Mouse (Mus musculus) lung, adult 2 months (tissue): Measurements from ENCODE around the gene Ppp1r3c.

ENCODE experiments used
- CTCF ChIP-seq: fragments of 200-500 bp; IDR thresholded peaks from 2 replicates; pipeline ENCODE4 v1.5.1; 2011; ENCODE audit warnings: mild to moderate bottlenecking, low read length, control low read depth; ENCODE audit not compliant: insufficient read depth
- POLR2A ChIP-seq: fragments of 200-500 bp; IDR thresholded peaks from 2 replicates; pipeline ENCODE4 v1.6.1; 2011; ENCODE audit warnings: low read depth, mild to moderate bottlenecking, control low read depth, low read length, borderline replicate concordance; ENCODE audit errors: extremely low read depth

DNA sequence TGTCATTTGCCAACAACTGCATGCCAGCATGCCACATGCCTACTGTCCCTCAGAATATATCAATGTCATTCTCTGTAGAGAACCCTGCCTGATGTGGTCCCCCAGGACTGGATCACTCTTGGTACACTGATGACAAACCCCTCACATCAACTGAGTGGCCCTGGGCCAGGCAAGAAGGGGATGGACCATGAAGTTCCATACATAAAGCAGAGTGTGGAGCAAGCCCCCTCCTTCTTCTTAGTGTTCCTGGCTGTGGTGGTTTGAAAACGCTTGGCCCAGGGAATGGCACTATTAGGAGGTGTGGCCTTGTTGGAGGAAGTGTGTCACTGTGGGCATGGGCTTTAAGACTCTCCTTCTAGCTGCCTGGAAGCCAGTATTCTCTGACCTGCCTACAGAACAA is 37.3 kb downstream of the Ppp1r3c start:
- TF ChIP-seq POLR2A (no peak), CTCF (no peak)
